Mouse (Mus musculus): Measurements from ENCODE around the gene Specc1.

- TF ChIP-seq POLR2A (IDR thresholded peaks at IDR 0.05; ENCODE audit: low read depth, low read length) (no peak), CTCF (IDR thresholded peaks at IDR 0.05; ENCODE audit: extremely low read depth, insufficient read length, insufficient replicate concordance, low read depth, low read length) (no peak)
Measured at GRCm38 (mm10) chr11:62016985-62017384, 60.4 kb downstream of the Specc1 start.
